Mouse (Mus musculus) spleen, postnatal 4 days (tissue): Measurements from ENCODE around the gene Cr2.
"Not testable (repeated sequence)": the region's sequence is repeated elsewhere in the genome, so short reads cannot be mapped to it uniquely, and the experiment has no call there.

Experiments used
- DNase-seq, 2 experiments: peaks; one replicate each; pipeline ENCODE4 v3.0.0; 2022; ENCODE audit warnings: low spot score in 2 of 2

The Cr2 gene

GRCm38 (mm10) chr1:195175980-195176931, at the start of gene Cr2:
Gene Cr2, minus strand, starts transcription at chr1:195176716.
- DNase-seq: peak; percentile 78 to 86

GRCm38 (mm10) chr1:195221781-195222180, 45.3 kb upstream of the Cr2 start:
- DNase-seq: no peak

DNA sequence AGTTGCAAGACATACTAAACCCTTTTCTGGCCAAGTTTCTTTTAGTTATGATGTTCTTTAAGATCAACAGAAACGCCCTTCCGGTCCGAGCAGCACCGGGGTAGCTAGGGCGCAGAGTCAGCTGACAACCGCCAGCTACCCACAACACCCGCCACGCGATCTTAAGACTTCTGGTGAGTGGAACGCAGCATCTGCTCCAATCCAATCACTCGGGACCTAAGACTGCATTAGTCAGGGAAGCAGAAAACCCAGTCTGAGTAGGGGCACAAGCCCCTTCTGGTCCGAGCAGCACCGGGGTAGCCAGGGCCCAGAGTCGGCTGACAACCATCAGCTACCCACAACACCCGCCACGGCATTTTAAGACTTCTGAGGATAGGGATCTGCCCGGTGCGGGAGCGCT, 36.3 kb upstream of the Cr2 start:
- DNase-seq: not testable (repeated sequence)

DNA sequence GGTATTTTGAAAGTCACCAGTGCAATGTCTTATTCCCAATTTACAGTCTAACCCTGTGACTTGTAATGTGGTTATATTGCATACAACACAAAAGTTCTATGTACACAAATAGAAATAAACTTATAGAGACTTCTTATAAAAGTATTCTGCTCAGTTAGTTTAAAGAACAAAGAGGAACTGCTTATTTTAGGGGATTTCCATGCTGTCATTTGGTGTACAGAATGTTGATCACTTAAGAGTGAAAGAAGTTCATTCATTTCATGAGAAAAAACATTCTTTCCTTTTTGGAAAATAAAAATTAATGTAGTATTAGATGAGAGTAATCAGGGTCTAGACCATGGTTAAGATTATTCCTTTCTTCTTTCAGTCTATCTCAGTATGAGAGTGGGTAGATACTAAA, 8.2 kb upstream of the Cr2 start:
- no peak for DNase-seq

DNA sequence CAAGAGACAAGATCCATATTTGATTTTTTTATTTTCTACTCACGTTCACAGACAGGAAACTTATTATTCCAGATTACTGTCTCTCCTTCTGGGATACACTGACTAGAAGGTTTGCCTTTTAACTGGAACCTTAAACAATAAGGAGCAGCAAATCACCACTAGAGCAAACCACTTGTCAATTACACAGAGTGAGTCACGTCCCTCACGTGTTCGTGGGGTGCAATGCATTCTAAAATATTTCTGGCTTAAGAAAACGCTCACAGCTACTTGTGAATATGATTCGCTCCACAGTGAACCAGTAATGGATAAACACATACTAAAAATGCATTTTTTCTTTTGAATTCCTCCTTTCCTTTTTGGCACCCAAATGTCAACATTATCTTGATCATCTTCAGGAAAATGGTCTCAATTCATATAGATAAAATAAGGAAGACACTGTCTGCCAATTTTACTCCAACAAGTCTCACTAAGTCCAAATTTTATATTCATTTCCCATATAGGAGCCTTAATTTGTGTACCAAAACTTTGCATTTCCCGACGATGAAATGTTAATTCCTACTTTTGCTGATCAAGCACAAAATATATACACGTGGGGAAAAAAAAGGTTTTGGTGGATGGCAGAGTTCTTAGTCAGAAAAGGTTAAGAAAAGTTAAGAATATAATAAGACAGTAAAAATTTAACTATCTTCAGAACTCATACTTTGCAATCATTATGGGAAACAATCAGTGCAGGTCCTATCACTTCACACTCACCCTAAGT, 11.3 kb downstream of the Cr2 start:
- no peak for DNase-seq

GRCm38 (mm10) chr1:195132070-195132469, 44.4 kb downstream of the Cr2 start:
- DNase-seq: no peak

- DNase-seq: no peak
These were observed 44.9 kb downstream of the Cr2 start for GRCm38 (mm10) chr1:195131675-195132015.

DNA sequence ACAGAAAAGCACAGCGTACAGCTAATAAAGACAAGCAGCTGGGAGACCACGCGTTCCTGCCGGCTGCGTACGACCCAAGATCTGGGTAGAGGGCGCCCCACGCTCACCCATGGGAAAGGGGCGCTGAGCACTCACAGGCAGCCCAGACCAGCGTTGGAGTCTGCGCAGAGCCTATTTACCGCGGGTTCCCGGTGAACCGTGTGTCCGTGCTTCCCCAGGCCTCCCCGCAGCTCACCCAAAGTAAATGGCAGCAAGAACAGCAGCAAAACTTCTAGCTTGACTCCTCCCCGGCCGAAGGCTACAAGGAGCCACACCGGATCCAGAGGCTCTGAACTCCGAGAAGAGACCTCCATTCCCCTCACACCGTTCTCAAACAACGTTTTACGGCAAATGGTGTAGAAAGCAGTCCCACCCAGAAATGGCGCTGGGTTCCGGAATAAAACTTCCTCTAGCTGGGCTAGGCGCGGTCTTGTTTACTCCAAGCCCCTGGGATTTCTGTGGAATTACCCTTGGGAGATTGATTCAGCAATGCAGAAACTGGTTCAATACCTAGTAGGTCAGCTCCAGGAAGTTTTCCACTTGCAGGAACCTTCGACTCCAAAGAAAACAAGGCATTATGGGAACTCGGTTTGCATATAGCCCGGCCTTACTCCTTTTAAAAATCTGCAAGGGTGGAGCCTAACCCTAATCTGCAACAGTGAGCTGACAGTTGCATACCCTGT, 45.4 kb downstream of the Cr2 start, which contains the start of gene Cr1l:
TSS of gene Cr1l (minus strand) at position 634 of the 722 bp plus-strand sequence.
- DNase-seq: peak; percentile 84 to 91

- no peak for DNase-seq
These were observed 46.0 kb downstream of the Cr2 start for GRCm38 (mm10) chr1:195130479-195130878.

DNA sequence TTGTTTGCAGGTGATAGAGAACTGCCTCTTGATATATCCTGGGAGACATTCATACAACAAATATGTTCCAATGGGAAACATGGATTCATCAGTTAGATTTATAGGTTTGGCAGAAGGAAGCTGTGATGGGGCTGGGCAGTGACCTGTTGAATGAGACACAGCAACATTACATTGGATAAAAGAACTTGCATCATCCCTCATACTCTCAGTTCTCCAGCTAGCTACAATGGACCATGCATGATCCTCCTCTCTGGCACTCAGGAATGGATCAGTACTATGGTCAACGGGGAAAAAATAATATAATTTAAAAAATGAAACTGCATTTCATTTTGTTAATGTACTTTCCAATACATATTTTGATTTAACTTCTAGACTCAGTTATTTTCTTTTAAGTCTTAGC, 46.6 kb downstream of the Cr2 start:
- no peak for DNase-seq

- no peak for DNase-seq
These were observed 62.1 kb downstream of the Cr2 start for GRCm38 (mm10) chr1:195114414-195114813.

- no peak for DNase-seq
These were observed 62.9 kb downstream of the Cr2 start for GRCm38 (mm10) chr1:195113621-195114020.

DNA sequence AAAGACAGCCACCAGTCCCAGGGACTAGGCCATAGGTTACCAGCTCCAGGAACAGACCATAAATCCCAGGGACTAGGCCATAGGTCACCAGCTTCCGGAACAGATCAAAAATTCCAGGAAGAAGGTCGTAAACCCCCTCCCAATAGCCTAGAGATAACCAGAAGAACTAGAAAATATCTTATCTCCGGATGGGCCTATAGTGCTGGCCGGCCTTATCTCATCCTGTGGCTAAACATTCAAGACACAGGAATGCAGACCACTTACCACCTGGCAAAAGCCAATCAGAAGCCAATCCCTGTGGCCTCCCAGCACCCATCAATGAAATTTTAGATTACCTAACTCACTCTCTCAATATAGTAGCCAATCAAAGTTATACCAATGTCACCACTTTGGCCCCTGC, 75.8 kb downstream of the Cr2 start:
- DNase-seq: no peak

DNA sequence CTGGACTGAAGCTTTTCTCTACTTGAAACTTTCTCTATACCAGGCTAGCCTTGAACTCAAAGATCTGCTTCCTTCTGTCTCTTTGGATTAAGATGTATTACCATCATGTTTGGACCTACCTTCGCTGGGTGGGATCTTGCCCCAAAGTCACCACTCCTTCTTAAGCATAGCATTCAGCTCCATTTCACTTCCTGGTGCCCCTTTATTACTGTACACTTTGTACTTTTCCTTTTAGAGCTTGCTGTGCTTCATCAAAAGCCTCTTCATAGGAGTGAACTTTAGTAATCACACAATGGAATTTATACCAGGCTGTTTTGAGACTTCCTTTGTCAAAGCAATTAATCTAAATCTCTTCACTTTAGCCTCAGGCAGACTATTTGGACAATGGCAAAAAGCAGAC, 78.5 kb downstream of the Cr2 start:
- DNase-seq: no peak

- peak; percentile 79 to 88 for DNase-seq
These were observed 84.2 kb downstream of the Cr2 start, which contains the start of gene Cd46 for GRCm38 (mm10) chr1:195092220-195092720. Gene Cd46, minus strand, starts transcription at chr1:195092249.

- no peak for DNase-seq
These were observed 84.8 kb downstream of the Cr2 start for GRCm38 (mm10) chr1:195091699-195092219.
